Mouse (Mus musculus) T-helper 1 cell (primary cell): Measurements from ENCODE around the gene Gjb2.

Source experiments
- in situ Hi-C: fragments of 300-600 bp; cut with MboI, MseI; formaldehyde crosslinking; loops from one replicate; pipeline ENCODE4 v1.15.1; 2025; ENCODE audit warnings: high pct_unique_total_duplicates

Gjb2 gene

GRCm38 (mm10) chr14:57069906-57070305 is 34.6 kb downstream of the Gjb2 start:
- in situ Hi-C loops = loop anchor here (10.0 kb wide), 1 partner anchor 105 kb away; no protein-coding TSS in a partner anchor

- in situ Hi-C loops = loop anchor here (10.0 kb wide), 1 partner anchor 101 kb away; no protein-coding TSS in a partner anchor
These were observed 38.4 kb downstream of the Gjb2 start for GRCm38 (mm10) chr14:57066053-57066452.

DNA sequence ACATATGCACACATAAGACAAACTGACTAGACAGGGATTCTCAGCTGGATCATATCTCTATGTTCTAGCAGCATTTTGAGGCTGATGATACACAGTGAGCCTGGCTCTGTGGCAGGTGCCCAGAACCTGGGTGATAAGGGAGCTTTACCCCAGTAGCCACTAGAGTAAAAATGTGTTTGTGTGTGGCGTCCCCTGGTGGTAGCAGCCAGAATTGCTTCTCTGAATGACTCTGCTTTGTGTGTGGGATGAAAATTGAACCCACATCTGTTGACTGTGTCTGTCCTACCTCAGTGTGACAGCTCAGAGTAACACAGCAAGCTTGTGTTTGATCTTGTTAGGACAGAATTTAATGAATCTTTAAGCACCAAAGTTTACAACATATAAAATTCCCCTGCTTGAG is 44.5 kb downstream of the Gjb2 start:
- in situ Hi-C loops = loop anchor here (5.0 to 10.0 kb wide), 2 partner anchors 73 to 95 kb away; no protein-coding TSS in a partner anchor

DNA sequence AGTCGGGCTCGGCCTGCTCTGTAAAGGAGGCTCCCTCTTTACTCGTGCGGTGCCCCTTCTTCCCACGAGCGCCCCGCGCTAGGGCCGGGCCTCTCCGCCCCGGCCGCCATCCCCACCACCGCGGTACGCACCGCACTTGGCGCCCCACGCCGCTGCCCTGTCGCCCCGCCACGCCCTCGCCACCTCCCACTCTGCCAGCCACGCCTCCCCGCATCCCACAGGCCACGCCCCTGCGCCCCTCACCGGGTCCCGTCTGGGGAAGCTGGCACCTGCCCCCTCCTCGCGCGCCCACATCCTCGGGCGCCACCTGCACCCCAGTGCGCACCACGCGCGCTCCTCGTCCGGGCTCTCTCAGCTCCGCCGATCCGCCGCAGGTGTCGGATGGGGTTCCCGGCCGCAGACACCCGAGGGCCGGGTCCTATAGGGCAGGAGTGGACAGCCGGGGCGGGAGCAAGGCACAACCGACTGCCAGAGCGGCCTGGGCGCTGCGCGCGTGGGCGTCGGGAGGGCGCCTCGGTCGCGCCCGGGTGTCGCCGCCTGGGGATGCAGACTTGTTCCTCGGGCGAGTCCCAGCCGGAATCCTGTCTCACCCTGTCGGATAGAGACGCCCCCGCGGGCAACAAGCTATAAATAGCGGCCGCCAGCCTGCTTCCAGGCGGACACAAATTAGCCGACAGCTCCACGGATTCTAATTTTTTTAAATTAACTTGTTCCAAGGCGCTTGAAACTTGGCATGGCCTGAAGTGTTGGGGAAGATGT is 46.8 kb downstream of the Gjb2 start, which contains the start of gene Gja3:
TSS of gene Gja3 (minus strand) at position 538 of the 759 bp plus-strand sequence.
- in situ Hi-C loops = no loop called here

- in situ Hi-C loops = no loop called here
These were observed 47.3 kb downstream of the Gjb2 start for GRCm38 (mm10) chr14:57057204-57057562.

- in situ Hi-C loops = no loop called here
These were observed 51.8 kb downstream of the Gjb2 start for GRCm38 (mm10) chr14:57052713-57053112.
